Mouse (Mus musculus) lung, embryonic 16.5 days (tissue): Measurements from ENCODE around the gene Snrk. TPM values are rescaled to one million over a fixed set of nuclear protein-coding genes. Genes with fewer than 3 reads are reported as not detected.

Source experiments
- ATAC-seq: fragments of 200-750 bp; cut with Nextera tagmentation; 2 replicates; pipeline ENCODE4 v1.8.0; 2017; ENCODE audit warnings: low read depth, mild to moderate bottlenecking, moderate library complexity
- H3K27ac ChIP-seq: fragments of 300-500 bp; sonication (generic); 2 replicates; pipeline ENCODE4 v1.5.1; 2014; ENCODE audit warnings: mild to moderate bottlenecking, control low read depth, low read length
- H3K27me3 ChIP-seq: fragments of 300-500 bp; sonication (generic); 2 replicates; pipeline ENCODE4 v1.6.1; 2014; ENCODE audit warnings: low read depth, low read length, mixed read lengths; ENCODE audit not compliant: control insufficient read depth, insufficient read depth
- H3K36me3 ChIP-seq: fragments of 300-500 bp; sonication (generic); 2 replicates; pipeline ENCODE4 v1.6.1; 2014; ENCODE audit warnings: low read length; ENCODE audit not compliant: control insufficient read depth, insufficient read depth
- H3K4me1 ChIP-seq: fragments of 300-500 bp; sonication (generic); replicated peaks from 2 replicates; pipeline ENCODE4 v1.6.1; 2014; ENCODE audit warnings: low read length, mixed read lengths; ENCODE audit not compliant: control insufficient read depth, insufficient read depth
- H3K4me2 ChIP-seq: fragments of 300-500 bp; sonication (generic); 2 replicates; pipeline ENCODE4 v1.6.1; 2014; ENCODE audit warnings: low read depth, low read length, control low read depth
- H3K4me3 ChIP-seq: fragments of 300-500 bp; sonication (generic); 2 replicates; pipeline ENCODE4 v1.5.1; 2014; ENCODE audit warnings: mild to moderate bottlenecking, low read length, control low read depth
- H3K9ac ChIP-seq: fragments of 300-500 bp; sonication (generic); 2 replicates; pipeline ENCODE4 v1.6.1; 2014; ENCODE audit warnings: low read length, control low read depth
- H3K9me3 ChIP-seq: fragments of 300-500 bp; sonication (generic); 2 replicates; pipeline ENCODE4 v1.6.1; 2016; ENCODE audit warnings: low read length; ENCODE audit not compliant: control insufficient read depth
- WGBS: fragments of 180-500 bp; shearing (Covaris S2); extraction: QIAGEN DNeasy Blood & Tissue Kit; methylation state at CpG from one replicate; pipeline ENCODE4 v1.1.7; 2014; 5-methylcytosine and 5-hydroxymethylcytosine counted together
- polyA plus RNA-seq: library from polyadenylated mRNA; unstranded; fragments of >200 nt; fragmentation: Nextera tagmentation; extraction: Ambion mirVana; gene quantifications from 2 replicates; pipeline ENCODE4 v1.2.1, GENCODE M21; 2015

Snrk gene
- polyA plus RNA-seq, 1 experiment from 2014 or later = 93.3 TPM

DNA sequence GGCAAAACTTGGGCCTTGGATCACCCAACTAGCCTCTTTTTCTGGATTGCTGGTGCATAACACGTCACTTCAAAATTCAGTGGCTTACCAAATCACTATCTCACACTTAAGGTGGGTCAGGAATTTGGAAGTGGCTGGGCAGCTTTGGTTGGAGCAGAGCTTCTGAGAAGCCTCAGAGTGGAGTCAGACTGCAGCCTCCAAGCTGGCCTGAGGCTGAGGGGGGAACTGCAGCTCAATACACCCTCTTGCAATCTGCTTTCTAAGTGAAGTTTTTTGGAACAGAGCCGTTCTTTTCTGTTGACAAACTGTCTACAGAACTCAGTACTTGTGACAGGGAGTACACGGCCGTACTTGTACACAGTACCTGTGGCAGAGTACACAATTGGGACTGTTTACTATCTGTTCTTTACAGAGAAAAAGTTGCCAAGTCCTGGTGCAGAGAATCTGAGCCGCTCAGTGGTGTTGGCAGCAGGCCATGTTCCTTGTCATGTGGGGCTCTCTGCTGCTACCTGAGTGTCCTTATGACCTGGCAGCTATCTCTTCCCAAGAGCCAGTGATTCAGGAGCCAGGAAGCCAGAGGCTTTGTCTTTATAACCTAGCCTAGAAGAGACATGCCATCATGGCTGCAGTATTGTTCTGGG, 78.1 kb downstream of the Snrk start:
- H3K9ac ChIP-seq = no peak overlapping the region
- no peaks in the 10 kb centered on the region for H3K27me3 ChIP-seq
- peaks cover 22% of the 10 kb centered on the region for H3K4me1 ChIP-seq
- H3K36me3 ChIP-seq = no peaks in the 10 kb centered on the region
- peak; percentile 58 for ATAC-seq
- H3K27ac ChIP-seq = peak overlapping the region; percentile 60
- H3K9me3 ChIP-seq = no peaks in the 10 kb centered on the region
- H3K4me3 ChIP-seq = no peak overlapping the region
- no peak overlapping the region for H3K4me2 ChIP-seq
- WGBS = 35% methylated on average over 5 of the region's 5 CpGs

DNA sequence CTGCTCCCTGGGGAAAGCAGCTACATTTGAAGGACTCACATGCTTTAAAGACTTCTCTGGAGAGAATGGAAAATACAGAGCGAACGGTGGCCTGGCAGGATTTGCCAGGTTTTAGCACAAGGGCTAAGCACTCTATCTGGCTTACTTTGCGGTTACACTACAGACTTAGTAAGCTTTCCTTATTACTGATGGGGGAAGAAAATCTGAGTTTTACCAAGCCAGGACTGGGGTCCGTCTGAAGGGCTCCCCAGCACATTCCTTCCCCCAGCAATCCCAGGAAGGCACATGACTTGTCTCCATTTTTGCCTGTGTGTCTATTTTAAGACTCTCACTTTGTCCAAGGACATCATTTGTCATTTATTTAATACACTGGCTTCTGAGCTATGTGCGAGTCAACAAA, 80.0 kb downstream of the Snrk start:
- Histone ChIP-seq H3K4me3 (no peak overlapping the region), H3K27me3 (no peaks in the 10 kb centered on the region), H3K9me3 (no peaks in the 10 kb centered on the region), H3K36me3 (no peaks in the 10 kb centered on the region), H3K4me1 (peaks cover 22% of the 10 kb centered on the region), H3K4me2 (no peak overlapping the region), H3K27ac (peak overlapping the region; percentile 43; the same call in 1 of the 2 replicates), H3K9ac (no peak overlapping the region)
- no peak for ATAC-seq
- WGBS = 65% methylated on average over 5 of the region's 5 CpGs

DNA sequence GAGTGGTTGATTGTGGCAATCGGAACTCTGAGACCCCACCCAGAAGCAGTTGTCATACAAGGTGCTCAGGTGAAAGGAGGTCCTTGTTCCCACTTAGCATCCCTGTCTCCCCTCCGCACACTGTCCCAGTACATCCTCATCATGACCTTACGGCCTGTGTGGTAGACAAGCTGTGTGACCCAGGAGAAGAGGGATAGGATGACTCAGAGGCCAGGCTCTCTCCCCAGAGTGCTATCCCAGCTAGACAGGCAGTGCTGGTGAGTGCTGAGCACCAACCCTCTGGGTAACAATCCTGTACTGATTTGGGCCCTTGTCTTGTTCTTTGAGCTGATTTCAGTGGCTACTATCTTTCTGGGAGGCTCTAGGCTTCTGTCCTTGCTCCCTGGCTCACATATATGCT, 81.6 kb downstream of the Snrk start:
- H3K36me3 ChIP-seq = no peaks in the 10 kb centered on the region
- H3K4me3 ChIP-seq = no peak overlapping the region
- H3K27ac ChIP-seq = no peak overlapping the region
- H3K4me2 ChIP-seq = no peak overlapping the region
- no peaks in the 10 kb centered on the region for H3K9me3 ChIP-seq
- WGBS = 92% methylated on average over 3 of the region's 3 CpGs
- no peak overlapping the region for H3K9ac ChIP-seq
- ATAC-seq = no peak
- peaks cover 21% of the 10 kb centered on the region for H3K4me1 ChIP-seq
- H3K27me3 ChIP-seq = no peaks in the 10 kb centered on the region

DNA sequence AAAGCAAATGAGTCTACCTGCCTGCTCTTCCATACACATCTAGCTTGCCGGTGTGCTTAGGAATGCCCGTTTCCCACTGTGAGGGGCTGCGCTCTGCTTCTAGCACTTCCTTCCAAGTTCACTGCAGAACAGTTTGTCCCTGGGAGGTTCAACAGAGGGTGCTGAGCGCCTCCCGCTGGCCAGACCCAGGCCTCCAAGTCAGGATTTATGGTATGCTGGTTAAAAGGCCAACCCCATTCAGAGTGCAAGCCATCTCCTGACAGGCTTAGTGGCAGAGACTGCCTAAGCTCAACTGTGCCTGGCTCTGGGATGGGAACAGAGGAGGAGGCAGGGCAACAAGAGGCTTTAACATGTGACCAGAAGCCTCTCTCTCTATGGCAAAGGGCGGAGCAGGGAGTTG, 82.2 kb downstream of the Snrk start:
- 0 out of 2 replicates have a peak, but pooled peaks have one; percentile 24 for ATAC-seq
- H3K4me2 ChIP-seq = no peak overlapping the region
- WGBS = 42% methylated on average over 6 of the region's 6 CpGs
- no peaks in the 10 kb centered on the region for H3K36me3 ChIP-seq
- no peak overlapping the region for H3K9ac ChIP-seq
- no peak overlapping the region for H3K27ac ChIP-seq
- peaks cover 17% of the 10 kb centered on the region for H3K4me1 ChIP-seq
- H3K9me3 ChIP-seq = no peaks in the 10 kb centered on the region
- H3K4me3 ChIP-seq = no peak overlapping the region
- H3K27me3 ChIP-seq = no peaks in the 10 kb centered on the region

DNA sequence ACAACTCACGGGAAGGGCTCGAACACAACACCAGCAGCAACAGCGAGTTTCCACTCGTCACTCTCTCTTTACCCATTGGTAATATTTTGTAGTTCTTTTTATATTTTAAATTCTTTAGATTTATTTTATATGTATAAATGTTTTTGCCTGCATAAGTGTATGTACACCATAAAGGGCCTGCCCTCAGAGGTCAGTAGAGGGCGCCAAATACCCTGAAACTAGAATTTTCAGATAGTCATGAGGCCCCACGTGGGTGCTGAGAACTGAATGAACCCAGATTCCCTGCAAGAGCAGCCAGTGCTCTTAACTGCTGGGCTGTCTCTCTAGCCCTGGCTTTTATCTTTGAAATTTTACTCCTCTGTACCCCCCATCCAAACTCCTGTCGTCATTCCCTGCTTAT, 87.4 kb downstream of the Snrk start:
- Histone ChIP-seq H3K36me3 (no peaks in the 10 kb centered on the region), H3K4me1 (peaks cover 10% of the 10 kb centered on the region), H3K27me3 (no peaks in the 10 kb centered on the region), H3K9me3 (peaks cover 2% of the 10 kb centered on the region; the same call in 1 of the 2 replicates), H3K4me2 (no peak overlapping the region), H3K27ac (no peak overlapping the region), H3K9ac (no peak overlapping the region), H3K4me3 (no peak overlapping the region)
- WGBS = 73% methylated on average over 7 of the region's 7 CpGs
- 0 out of 2 replicates have a peak, but pooled peaks have one; percentile 9 for ATAC-seq

DNA sequence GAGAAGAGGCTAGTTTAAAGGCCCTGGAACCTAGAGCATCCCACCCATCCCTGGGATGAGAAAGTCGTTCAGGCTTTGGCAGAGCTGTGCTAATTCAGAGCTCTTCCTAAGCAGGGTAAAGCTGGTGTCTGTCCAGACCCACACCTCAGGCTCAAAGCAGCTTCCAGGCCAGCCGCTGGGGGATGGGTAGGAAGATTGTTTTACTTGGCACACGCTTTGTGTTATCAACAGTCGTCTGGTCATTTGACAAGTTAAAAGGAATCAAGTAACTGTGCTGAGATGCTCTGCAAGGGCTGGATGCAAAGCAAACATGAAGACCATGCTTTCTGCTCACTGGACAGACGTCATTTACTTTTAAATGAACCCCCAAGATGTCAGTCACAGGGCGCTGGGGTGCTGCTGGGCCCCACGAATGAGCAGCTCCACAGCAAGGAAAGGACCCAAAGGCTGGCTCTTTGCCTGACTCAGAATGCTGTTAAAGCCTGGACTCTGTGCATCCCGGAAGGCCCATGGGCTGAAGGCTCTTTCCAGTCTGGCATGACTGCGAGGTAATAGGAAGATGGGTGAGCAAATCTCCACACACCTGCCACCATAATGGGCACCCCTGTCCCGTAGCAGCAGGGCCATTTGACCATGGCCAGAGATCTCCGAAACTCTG, 88.6 kb downstream of the Snrk start:
- Histone ChIP-seq H3K27me3 (no peaks in the 10 kb centered on the region), H3K4me2 (no peak overlapping the region), H3K9ac (no peak overlapping the region), H3K4me1 (peaks cover 10% of the 10 kb centered on the region), H3K27ac (no peak overlapping the region), H3K4me3 (no peak overlapping the region), H3K36me3 (no peaks in the 10 kb centered on the region), H3K9me3 (peaks cover 2% of the 10 kb centered on the region; the same call in 1 of the 2 replicates)
- ATAC-seq = peak; percentile 75
- 29% methylated on average over 11 of the region's 11 CpGs for WGBS

DNA sequence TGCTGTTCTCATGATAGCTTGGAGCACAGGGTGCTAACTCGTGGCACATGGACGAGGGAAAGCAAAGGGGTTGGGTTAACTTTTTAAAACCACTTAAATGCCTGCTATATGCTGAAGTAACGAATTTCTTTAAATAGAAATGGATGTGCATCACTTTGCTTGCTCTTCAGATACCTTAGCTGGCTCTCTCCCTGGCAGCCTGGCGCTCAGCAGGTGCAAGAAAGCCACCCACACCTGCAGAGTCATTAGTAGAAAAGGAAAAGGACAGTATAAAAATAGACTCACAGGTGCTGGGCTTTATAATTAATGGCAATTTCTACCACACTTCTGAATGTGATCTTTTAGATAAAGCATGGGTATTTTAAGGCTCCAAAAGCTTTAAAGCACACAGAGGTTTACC, 91.2 kb downstream of the Snrk start:
- Histone ChIP-seq H3K27me3 (no peaks in the 10 kb centered on the region), H3K9me3 (peaks cover 2% of the 10 kb centered on the region; the same call in 1 of the 2 replicates), H3K4me3 (no peak overlapping the region), H3K36me3 (no peaks in the 10 kb centered on the region), H3K4me2 (no peak overlapping the region), H3K27ac (no peak overlapping the region), H3K9ac (no peak overlapping the region), H3K4me1 (peaks cover 10% of the 10 kb centered on the region)
- 74% methylated on average over 4 of the region's 4 CpGs for WGBS
- no peak for ATAC-seq

DNA sequence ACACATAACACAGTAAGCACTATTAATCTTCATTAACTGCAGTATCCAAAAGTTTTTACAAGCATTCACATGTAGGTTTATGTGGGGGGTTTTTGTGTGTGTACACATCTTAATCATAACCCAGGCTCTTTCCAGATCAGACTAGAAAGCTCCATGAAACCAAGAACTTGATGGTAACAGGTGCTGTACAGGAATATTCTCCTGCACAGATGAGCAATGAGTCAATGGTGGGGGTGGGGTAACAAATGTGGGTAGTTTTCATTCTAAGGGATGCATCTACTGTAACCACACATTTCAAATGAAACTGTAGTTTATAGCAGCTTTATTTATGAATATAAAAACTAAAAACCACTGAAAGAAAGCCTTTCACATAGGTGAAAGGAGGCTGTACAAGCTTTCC, 98.1 kb downstream of the Snrk start:
- Histone ChIP-seq H3K36me3 (no peaks in the 10 kb centered on the region), H3K27me3 (no peaks in the 10 kb centered on the region), H3K4me3 (no peak overlapping the region), H3K9ac (no peak overlapping the region), H3K4me1 (no peaks in the 10 kb centered on the region), H3K9me3 (no peaks in the 10 kb centered on the region), H3K4me2 (no peak overlapping the region), H3K27ac (no peak overlapping the region)
- ATAC-seq = no peak

DNA sequence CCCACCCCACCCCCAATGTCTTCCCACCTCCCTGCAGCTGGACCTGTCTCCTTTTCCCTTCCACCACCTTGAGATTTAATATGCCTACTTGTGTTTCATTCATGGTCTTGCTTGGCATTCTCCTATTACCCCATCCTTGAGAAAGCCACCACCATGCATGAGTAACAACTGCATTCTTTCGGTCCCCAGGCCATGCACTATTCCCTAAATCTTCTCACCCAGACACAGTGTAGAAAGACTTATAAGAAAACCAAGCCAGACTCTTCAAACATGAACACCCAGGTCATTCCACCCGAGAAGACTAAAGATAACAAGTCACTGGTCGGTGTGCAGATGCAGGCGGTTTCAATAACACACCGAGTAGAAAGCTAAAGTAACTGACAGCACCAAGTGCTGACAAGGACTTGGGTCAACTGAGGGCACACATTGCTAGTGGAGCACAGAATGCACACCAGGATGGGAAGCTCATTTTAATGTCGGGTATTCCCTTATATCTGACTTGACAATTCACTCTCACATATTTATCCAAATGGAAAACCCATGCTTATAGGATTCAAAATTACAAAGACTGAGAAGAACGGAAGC, 100.0 kb downstream of the Snrk start:
- Histone ChIP-seq H3K36me3 (no peaks in the 10 kb centered on the region), H3K4me2 (no peak overlapping the region), H3K4me1 (no peaks in the 10 kb centered on the region), H3K27ac (no peak overlapping the region), H3K27me3 (no peaks in the 10 kb centered on the region), H3K9me3 (no peaks in the 10 kb centered on the region), H3K9ac (no peak overlapping the region), H3K4me3 (no peak overlapping the region)
- ATAC-seq = no peak
- WGBS = 58% methylated on average over 7 of the region's 7 CpGs
